Mouse (Mus musculus): ENCODE data around the gene Nradd. TPM values are rescaled to one million over a fixed set of nuclear protein-coding genes. Genes with fewer than 3 reads are reported as not detected.

Gene Nradd
- total RNA-seq, 2 experiments from 2014 or later, result 2.2 to 2.9 TPM

DNA sequence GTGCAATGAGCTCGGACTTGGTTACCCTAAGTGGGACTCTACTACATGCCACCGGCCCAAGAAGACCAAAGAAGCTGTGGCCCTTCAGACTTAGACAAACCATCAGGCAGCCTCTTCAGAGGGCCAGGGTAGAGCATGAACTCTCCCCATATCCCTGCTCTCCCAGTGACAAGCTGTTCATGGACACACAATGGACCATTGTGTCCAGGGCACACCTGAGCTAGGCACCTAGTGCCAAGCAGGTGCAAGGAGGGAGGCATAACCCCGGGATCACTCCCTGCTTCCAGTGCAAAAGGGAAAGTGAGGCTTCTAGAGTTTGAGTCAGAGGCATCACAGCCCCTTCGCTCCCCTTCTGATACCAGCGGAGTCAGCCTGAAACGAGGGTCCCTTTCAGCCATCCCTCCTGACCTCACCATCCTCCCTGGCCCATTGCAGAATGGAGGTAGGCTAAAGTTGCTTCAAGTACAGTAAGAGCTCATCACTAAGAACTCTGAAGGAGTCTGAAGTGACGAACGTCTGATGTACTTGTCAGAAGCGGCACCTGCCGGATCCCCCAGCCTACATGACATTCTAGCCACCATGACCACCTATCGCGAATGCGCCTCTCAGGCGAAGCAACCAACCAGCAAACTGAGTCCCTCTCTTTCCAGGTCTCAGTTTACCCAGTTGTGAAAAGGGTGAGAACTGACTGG lies 28.9 kb upstream of the Nradd start:
- DNase-seq (ENCODE audit: low spot score in 2 of 2), result no peak

GRCm38 (mm10) chr9:110651931-110652722 lies 27.9 kb upstream of the Nradd start:
- DNase-seq (ENCODE audit: low spot score in 2 of 2), result no peak

DNA sequence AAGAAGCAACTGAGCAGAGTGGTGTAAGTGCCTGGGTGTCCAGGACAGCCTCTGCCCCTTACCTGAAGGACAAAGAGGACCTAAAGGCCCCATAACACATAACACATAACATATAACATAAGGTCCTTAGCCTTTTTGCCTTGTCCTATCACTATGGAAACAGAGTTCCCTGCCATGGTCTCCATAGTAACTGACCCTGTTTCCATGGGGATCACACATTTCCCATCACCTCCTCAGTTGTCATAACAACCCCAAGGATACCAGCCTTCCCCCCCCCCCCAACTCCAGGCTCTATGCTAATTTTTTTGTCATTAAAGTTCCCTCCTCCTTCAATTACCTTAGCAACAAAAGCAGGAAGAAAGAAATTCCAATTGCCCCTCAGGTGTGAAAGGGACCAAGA lies 25.5 kb upstream of the Nradd start:
- no peak for DNase-seq (ENCODE audit: low spot score in 2 of 2)

DNA sequence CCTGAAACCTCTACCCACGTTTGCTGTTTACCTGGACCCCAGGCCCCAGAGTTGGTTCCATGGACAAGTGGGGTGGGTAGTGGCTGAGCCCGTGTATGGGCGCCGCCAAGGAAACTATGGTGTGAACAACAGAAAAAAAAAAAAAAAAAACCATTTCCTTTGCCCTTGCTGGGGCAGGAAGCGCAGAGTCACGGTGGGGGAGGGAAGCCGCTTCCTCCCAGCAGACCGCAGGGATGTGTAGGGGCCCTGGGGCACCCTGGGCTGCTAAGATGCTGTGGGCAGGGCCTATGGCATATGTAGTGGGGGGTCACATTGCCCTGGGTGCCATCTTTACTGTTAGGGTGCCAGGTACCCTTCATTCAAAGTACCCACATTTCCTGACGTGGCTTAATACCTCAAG lies 21.0 kb upstream of the Nradd start:
- DNase-seq (ENCODE audit: low spot score in 2 of 2), result no peak

DNA sequence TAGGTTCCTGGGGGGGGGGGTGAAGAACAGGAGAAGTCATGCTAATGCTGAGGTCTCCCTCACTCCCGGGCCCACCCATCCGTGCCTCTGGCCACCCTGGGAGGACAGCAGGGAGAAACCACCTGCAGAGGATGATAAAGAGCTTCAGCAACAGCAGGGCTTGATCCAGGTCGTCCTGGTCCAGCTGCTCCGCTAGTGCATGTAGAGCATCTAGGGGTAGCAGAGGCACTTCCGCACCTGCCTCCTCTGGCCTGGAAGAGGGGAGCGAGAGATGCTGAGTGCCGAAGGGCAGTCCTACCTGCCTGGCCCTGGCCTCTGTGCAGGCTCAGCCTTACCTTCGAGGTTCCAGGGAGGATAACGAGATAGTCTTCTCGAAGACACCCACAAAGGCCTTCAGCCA lies 20.0 kb upstream of the Nradd start:
- no peak for DNase-seq (ENCODE audit: low spot score in 2 of 2)

- no peak for DNase-seq (ENCODE audit: low spot score in 2 of 2)
Observed at GRCm38 (mm10) chr9:110643787-110644186, 19.5 kb upstream of the Nradd start.

DNA sequence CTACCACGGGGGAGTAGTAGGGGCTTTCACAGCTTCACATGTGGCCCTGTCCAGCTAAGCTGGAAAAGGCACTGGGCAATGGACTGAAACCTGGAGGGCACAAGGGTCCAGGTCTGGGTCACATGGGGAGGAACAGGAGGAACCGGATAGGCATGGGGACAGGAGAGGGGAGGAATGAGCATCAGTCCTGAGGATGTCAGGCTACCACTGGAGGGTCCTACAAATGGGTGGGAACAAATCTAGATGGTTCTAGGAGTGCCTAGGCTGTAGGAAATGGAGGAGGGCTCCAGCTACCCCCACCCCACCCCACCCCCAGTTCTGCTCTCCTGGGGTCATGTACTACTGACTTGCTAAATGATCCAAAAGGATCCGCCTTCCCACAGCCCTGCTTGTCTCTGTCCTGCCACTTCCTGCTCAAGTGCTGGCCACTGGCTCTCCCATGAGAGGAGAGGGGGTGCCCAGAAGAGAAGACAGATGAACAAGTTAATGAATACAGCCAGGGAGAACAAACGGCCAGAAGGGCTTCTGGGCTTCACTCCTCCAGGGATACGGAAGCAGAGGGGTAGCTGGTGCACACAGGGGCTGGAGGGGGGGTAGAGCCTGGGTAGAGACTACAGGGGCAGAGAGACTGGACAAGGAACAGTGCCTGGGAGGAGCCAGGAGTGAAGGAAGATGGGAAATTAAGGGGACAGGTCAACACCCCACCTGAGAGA lies 18.7 kb upstream of the Nradd start:
- no peak for DNase-seq (ENCODE audit: low spot score in 2 of 2)

GRCm38 (mm10) chr9:110641006-110641405 lies 16.8 kb upstream of the Nradd start:
- no peak for DNase-seq (ENCODE audit: low spot score in 2 of 2)

GRCm38 (mm10) chr9:110638611-110639021 lies 14.4 kb upstream of the Nradd start:
- DNase-seq (ENCODE audit: low spot score in 2 of 2), result no peak

DNA sequence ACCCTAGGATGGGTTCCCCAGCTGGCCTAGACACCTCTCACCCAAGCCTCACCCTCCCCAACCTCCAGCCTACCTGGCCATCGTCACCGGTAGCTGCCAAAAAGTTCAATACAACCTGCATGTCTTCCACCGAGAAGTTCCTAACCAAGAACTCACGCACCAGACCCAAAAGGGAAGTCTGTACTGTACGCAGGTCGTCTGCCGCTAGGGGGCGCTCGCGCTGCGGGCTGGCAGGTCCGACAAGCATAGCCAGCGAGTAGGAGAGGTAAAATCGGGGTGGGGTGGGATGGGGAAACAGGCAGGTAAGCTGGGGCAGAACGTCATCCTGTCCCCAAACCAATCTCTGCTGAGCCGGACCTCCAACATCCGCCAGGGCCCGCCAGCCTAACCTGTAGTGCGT lies 11.0 kb upstream of the Nradd start:
- DNase-seq (ENCODE audit: low spot score in 2 of 2), result peak; percentile 90 to 96

- no peak for DNase-seq (ENCODE audit: low spot score in 2 of 2)
Observed at GRCm38 (mm10) chr9:110633882-110634281, 9.6 kb upstream of the Nradd start.

- no peak for DNase-seq (ENCODE audit: low spot score in 2 of 2)
Observed at GRCm38 (mm10) chr9:110632671-110633070, 8.4 kb upstream of the Nradd start.

DNA sequence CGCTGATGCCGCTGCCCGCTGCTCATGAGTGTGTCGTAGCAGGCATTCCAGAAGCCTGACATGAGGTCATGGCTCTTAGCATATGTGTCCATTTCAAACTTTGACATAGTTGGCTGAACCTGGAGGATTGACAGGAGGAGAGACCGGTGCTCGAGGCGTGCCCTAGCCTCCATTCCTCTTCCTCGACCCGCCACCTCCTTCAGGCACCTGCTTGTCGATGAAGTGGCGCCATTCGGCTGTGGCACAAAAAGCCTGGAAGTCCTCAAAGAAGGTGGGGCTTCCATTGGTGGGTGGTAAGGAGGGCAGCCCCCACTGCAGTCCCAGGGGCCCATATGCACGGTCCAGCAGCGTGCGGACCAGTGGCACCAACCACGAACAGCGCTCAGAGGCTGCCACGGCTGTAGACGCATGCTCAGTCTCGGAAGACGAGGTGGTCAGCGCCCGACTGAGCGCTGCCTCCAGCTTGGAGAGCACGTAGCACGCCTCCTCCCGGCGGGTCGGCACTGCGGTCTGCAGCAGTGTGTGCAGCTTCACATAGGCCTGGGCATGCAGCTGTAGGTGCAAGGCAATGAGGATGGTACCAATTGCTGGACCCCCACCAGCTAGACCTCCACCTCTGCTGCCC lies 7.5 kb upstream of the Nradd start:
- no peak for DNase-seq (ENCODE audit: low spot score in 2 of 2)

DNA sequence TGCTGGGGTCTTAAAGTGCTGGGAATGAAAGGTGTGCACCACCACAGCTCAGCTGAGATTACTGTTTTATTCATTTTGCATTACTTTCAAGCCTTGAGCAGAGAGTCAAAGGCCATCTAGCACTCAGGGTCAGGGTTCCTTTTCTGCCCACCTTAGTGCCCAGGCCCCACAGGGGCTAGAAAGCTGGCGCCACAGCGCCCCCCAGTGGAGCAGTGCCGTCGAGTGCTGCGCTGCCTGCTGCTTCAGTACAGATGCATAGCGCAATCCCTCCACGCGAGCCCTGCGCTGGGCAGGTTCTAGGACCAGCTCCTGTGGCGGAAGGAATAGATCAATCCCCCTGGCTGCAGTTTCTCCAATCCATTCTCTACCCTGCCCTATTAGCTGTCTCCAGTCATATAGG lies 6.9 kb upstream of the Nradd start:
- peak in 1 of 2 experiments; percentile 45 for DNase-seq (ENCODE audit: low spot score in 2 of 2)

DNA sequence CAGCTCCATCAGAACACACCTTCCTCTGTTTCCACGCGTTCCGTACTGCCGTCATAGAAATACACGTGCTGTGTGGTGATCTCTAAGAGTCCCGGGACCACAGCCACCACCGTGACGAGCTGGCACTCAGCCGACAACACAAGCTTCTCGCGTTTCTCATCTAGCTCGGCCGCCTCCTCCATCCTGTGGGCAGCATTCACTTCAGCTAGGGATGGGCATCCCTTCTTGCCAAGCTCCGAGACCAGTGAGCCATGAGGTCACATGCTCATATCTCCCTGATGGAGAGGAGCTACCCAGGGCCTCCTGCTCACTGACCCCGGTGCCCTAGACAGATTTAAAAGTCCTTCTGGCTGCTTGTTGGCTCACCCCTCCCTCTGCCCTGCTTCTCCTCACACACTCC lies 5.9 kb upstream of the Nradd start:
- DNase-seq (ENCODE audit: low spot score in 2 of 2), result no peak

DNA sequence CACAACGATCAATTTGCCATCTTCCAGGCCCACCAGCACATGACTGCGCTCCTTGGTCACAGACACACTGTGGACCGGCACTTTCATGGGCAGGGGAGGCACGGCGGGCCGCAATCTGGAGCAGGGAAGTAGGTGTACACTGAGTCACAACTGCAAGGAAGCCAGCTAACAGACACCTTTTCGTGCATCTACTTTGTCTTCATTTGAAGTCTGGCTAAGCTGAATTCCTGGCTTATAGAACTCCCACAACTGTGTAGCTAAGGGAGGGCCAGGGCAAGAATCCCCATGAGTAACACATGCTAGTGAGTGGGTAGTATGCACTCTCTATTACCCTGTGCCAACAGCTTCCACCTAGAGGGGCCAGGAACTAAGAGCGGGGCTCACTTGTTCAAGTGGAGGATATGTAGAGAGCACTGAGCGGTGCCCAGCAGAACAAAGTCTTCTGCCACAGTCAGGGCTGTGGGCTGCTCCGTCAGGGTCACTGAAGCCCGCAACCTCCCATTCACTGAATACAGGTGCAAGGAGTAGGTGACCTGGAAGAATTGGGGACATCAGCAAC lies 1.2 kb upstream of the Nradd start:
- DNase-seq (ENCODE audit: low spot score in 2 of 2), result peak in 1 of 2 experiments; percentile 29

GRCm38 (mm10) chr9:110623416-110624195 lies 646 bp downstream of the Nradd start:
- DNase-seq (ENCODE audit: low spot score in 2 of 2), result no peak

DNA sequence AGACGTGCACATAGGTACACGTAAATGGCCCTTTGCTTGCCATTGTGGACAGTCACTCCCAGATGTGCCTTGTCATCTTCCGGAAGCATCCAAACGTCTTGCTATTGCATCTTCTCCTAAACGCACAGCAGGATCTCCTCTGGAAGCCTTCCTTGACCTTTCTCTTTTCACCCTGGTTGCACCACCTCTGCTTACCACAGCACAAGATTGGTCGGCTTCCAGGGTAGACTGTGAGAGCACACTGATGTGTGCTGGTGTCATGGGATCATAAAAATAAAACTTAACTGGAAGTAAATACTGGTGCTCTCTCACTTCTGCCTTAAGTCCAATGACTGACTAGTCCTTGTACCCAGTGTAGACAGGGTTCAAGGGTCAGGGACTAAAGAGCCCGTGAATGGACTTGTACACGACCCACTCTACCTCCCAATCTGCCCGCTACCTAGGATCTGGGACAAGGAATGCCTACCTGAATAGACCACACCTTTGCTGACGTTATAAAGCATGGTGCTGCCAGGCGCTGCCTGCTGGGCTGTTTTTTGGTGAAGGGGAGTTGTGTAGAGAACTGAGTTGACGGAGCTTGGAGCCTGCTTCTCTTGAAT lies 1.5 kb downstream of the Nradd start:
- no peak for DNase-seq (ENCODE audit: low spot score in 2 of 2)

GRCm38 (mm10) chr9:110620685-110621084 lies 3.6 kb downstream of the Nradd start:
- DNase-seq (ENCODE audit: low spot score in 2 of 2), result no peak

- no peak for DNase-seq (ENCODE audit: low spot score in 2 of 2)
Observed at GRCm38 (mm10) chr9:110620180-110620579, 4.1 kb downstream of the Nradd start.
